Mouse (Mus musculus) CD4-positive, CD25-positive, alpha-beta regulatory T cell, adult 9 weeks (primary cell): Measurements from ENCODE around the gene Prr12. TPM values are rescaled to one million over a fixed set of nuclear protein-coding genes. Genes with fewer than 3 reads are reported as not detected.

Source experiments
- polyA plus RNA-seq: library from polyadenylated mRNA; unstranded; fragments of 100-300 nt; shearing (Covaris generic); gene quantifications from one replicate; pipeline ENCODE4 v1.2.1, GENCODE M21; 2017

Gene Prr12
- polyA plus RNA-seq, result 4.8 TPM

DNA sequence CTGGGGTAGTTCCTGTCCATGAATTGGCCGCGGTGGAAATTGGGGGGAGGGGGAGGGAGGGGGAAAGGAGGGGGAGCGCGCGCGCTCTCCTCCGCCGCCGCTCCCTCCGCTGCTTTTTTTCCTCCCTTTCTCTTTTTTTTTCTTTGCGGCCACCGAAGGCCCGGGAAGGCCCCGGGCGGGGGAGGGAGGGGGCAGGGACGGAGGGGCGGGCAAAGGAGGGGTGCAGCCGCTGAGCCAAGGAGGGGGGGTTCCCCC is at the start of gene Prr12:
Gene Prr12 (minus strand): TSS at position 20 of the 255 bp plus-strand sequence.

DNA sequence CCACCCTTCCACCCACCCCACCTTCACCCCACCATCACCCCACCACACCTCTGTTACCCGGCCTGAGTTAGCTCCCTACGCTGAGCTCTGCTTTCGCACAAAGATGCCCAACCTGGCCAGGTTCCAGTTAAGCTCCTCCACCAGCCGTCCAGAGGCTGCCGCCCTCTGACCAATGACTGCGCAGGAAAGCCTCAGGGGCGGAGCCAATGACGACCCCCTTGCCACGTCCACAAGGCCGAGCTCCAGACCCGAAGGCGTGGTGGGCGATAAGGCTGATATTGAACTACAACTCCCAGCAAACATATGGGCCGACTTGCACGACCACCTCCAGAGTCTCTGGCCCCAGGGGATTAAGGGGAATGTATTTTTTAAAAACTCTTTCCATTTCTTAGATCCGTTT is 39.4 kb upstream of the Prr12 start, which contains the start of gene Rcn3:
Gene Rcn3 (minus strand): TSS at position 174 of the 400 bp plus-strand sequence.

DNA sequence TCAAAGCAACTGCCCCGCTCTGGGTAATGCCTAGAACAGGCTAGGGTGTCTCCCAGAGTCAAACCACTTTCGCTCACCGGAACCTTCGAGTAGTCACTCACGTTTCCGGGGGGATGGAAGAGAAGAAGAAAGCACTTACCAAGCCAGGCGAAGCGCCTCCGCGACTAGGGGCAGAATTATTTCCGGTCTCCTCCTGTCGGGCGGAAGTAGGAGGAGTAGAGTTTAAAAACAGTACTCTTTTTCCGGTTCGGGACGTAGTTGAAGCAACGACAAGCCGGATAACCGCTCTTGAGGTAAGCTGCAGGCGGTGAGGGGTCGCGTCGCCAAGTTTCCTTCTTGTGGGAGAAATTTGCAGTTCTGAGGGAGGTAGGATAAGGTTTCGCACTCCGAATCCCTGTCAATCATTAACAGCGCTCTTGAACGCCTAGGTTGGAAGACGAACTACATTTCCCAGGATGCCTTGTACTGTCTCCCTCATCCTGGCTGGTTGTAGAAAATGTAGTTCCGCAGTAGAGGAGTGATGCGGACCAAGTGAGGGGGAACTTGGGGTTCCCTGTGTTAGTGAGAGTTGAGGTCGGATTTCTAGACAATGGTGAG is 9.7 kb upstream of the Prr12 start, which contains the start of the genes Nosip and Prrg2:
Gene Nosip (plus strand): TSS at position 191 of the 597 bp plus-strand sequence.
Gene Prrg2 (minus strand): TSS at position 439 of the 597 bp plus-strand sequence.

GRCm38 (mm10) chr7:45017242-45018061 is 35.2 kb downstream of the Prr12 start, which contains the start of gene Rras:
Gene Rras, plus strand, starts transcription at chr7:45017961.

DNA sequence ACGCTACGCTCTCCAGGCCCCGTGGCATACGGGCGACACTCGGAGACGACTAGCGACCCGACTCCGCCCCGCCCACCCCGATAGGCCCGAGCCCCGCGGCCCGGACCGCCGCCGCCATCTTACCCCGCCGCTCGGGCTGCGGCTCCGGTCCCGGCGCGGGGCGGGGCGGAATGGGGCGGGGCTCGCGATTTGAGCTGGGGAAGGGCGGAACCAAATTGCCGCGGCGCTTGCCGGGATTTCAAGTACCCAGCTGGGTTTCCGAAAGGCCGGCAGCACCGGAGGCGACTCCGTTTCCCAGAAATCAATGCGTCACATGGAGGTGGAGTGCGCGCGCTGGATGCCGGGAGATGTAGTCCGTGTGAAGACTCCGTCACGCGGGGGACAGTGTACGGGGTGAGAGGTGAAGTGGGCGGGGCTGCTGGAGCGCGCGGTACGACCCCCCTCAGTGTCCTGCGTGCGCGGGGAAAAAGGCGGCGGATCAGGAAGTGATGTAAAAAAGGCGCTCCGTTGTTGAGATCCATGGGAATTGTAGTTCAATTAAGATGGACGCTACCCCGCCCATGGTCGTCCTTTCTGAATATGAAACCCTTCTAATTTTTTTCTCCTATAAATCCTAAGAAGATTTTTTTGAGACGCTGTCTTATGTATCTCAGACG is 36.6 kb downstream of the Prr12 start, which contains the start of gene Scaf1:
Gene Scaf1 (minus strand): TSS at position 407 of the 656 bp plus-strand sequence.

GRCm38 (mm10) chr7:44998501-44998955 is 54.2 kb downstream of the Prr12 start, which contains the start of gene Bcl2l12:
Gene Bcl2l12, minus strand, starts transcription at chr7:44998712.

DNA sequence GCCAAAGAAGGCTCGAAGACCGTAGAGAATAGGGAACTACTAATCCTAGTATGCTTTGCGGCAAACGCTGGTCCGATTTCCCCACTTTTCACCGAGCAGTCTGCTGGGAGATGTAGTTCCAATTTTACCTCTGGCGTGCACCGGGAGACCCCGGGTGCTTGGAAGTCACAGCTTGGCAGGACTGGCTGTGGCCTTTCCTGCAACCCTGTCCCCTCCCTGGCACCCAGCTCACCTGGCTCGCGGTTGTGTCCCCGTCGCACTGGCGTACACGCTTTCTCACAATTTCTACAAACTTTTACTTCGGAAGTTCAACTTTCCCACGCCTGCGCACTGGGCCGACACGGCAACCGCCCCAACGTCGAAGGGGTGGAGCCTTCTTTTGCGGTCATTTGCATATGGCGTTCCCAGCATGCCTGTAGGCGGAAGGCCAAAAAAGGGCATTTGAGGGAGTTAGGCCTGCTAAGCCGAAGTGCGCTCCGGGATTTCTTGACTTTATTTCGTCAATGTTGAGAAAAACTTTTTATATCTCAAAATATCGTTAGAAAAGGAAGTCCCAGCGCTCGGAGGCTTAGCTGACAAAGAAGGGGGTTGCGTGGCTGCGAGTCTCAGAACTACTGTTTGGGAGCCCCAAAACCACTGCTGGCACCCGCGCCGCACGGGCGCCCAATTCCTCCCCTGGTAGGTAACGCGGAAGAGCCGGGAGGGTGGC is 55.3 kb downstream of the Prr12 start, which contains the start of gene Irf3:
Gene Irf3 (plus strand): TSS at position 418 of the 709 bp plus-strand sequence.

GRCm38 (mm10) chr7:44986192-44986878 is 66.3 kb downstream of the Prr12 start, which contains the start of gene Prmt1:
Gene Prmt1, minus strand, starts transcription at chr7:44986568.

Other genes with a start within 250 kb of the Prr12 start
- 58.7 TPM for gene Nup62, start 236.8 kb downstream of the Prr12 start, polyA plus RNA-seq
- 2.0 TPM for gene Il4i1, start 236.5 kb downstream of the Prr12 start, polyA plus RNA-seq
- 0.36 TPM for gene Atf5, start 236.2 kb downstream of the Prr12 start, polyA plus RNA-seq
- 12.1 TPM for gene Akt1s1, start 203.9 kb downstream of the Prr12 start, polyA plus RNA-seq
- 112 TPM for gene Tbc1d17, start 203.8 kb downstream of the Prr12 start, polyA plus RNA-seq
- gene Pnkp, start 195.7 kb downstream of the Prr12 start, polyA plus RNA-seq, result 100 TPM
- gene Ptov1, start 183.1 kb downstream of the Prr12 start, polyA plus RNA-seq, result 9.9 TPM
- gene Med25, start 160.2 kb downstream of the Prr12 start, polyA plus RNA-seq, result 26.9 TPM
- gene Fuz, start 156.8 kb downstream of the Prr12 start, polyA plus RNA-seq, result 50.8 TPM
- gene Ap2a1, start 123.4 kb downstream of the Prr12 start, polyA plus RNA-seq, result 26.9 TPM
- gene Tsks, start 109.7 kb downstream of the Prr12 start, polyA plus RNA-seq, result not detected
- gene Cpt1c, start 78.0 kb downstream of the Prr12 start, polyA plus RNA-seq, result 0.55 TPM
- 210 TPM for gene Prmt1, start 66.3 kb downstream of the Prr12 start, polyA plus RNA-seq
- gene Irf3, start 55.2 kb downstream of the Prr12 start, polyA plus RNA-seq, result 255 TPM
- gene Bcl2l12, start 54.2 kb downstream of the Prr12 start, polyA plus RNA-seq, result 35.2 TPM
- 22.7 TPM for gene Scaf1, start 36.5 kb downstream of the Prr12 start, polyA plus RNA-seq
- 6.3 TPM for gene Rras, start 34.9 kb downstream of the Prr12 start, polyA plus RNA-seq
- 148 TPM for gene Nosip, start 9.5 kb upstream of the Prr12 start, polyA plus RNA-seq
- 3.3 TPM for gene Prrg2, start 9.8 kb upstream of the Prr12 start, polyA plus RNA-seq
- gene Rcn3, start 39.3 kb upstream of the Prr12 start, polyA plus RNA-seq, result 10.8 TPM
- 2.6 TPM for gene Fcgrt, start 51.0 kb upstream of the Prr12 start, polyA plus RNA-seq
- gene Rps11, start 71.6 kb upstream of the Prr12 start, polyA plus RNA-seq, result 3,383 TPM
- gene Rpl13a, start 75.9 kb upstream of the Prr12 start, polyA plus RNA-seq, result 3,108 TPM
- not detected for gene Gm45713, start 83.3 kb upstream of the Prr12 start, polyA plus RNA-seq
- gene Flt3l, start 83.6 kb upstream of the Prr12 start, polyA plus RNA-seq, result 292 TPM
- 59.4 TPM for gene Pih1d1, start 101.4 kb upstream of the Prr12 start, polyA plus RNA-seq
- gene Aldh16a1, start 101.7 kb upstream of the Prr12 start, polyA plus RNA-seq, result 67.0 TPM
- gene Slc17a7, start 111.1 kb upstream of the Prr12 start, polyA plus RNA-seq, result not detected
- gene Gfy, start 126.7 kb upstream of the Prr12 start, polyA plus RNA-seq, result not detected
- gene Pth2, start 128.1 kb upstream of the Prr12 start, polyA plus RNA-seq, result not detected
- 0.32 TPM for gene Ccdc155, start 152.0 kb upstream of the Prr12 start, polyA plus RNA-seq
- 16.0 TPM for gene Dkkl1, start 159.3 kb upstream of the Prr12 start, polyA plus RNA-seq
- gene Tead2, start 162.9 kb upstream of the Prr12 start, polyA plus RNA-seq, result 2.9 TPM
- gene Cd37, start 186.2 kb upstream of the Prr12 start, polyA plus RNA-seq, result 598 TPM
- gene Slc6a16, start 188.2 kb upstream of the Prr12 start, polyA plus RNA-seq, result not detected
- not detected for gene Slc6a21, start 224.6 kb upstream of the Prr12 start, polyA plus RNA-seq